Mouse (Mus musculus): ENCODE results near the gene Bloc1s4.

The Bloc1s4 gene

GRCm38 (mm10) chr5:36717889-36718288, 30.6 kb downstream of the Bloc1s4 start:
- no peak for DNase-seq (ENCODE audit: inconsistent ontology term)

- DNase-seq (ENCODE audit: inconsistent ontology term): no peak
Observed at GRCm38 (mm10) chr5:36716816-36717215, 31.6 kb downstream of the Bloc1s4 start.

DNA sequence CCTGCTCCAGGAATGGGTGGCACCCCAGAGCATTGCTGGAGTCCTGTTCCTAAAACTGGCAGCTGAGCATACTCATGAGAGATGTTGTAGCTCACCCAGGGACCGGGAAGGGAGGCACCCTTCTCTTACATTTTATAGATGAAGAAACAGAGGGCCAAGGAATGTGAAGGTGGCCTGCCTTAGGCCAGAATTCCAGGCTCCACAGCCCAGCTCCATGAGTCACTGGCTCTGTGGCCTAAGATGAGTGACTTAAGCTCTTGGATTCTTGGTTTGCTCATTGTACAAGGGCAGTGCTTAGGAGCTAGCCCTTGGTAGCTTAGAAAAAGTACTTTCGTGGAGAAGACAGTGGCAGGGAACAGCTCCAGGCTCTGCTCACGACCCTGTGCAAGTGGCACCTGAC, 33.6 kb downstream of the Bloc1s4 start:
- DNase-seq (ENCODE audit: inconsistent ontology term): peak; percentile 75

DNA sequence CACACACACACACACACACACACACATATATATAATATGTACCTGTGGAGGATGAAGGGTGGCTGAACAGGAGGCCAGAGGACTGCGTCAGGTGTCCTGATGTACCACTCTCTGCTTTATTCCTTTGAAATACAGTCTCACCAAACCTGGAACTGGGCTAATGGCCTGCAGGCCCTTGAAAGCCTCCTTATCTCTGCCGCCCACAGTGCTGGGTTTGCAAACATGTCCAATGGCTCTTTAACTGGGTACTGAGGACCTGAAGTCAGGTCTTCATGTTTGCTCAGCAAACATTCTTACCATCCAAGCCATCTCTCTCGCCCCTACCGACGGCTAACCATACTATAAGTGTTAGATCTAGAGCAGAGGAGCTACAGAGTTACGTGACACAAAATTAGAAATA, 34.8 kb downstream of the Bloc1s4 start:
- DNase-seq (ENCODE audit: inconsistent ontology term): no peak

GRCm38 (mm10) chr5:36712553-36713534, 35.6 kb downstream of the Bloc1s4 start:
- DNase-seq (ENCODE audit: inconsistent ontology term): peak; percentile 93

DNA sequence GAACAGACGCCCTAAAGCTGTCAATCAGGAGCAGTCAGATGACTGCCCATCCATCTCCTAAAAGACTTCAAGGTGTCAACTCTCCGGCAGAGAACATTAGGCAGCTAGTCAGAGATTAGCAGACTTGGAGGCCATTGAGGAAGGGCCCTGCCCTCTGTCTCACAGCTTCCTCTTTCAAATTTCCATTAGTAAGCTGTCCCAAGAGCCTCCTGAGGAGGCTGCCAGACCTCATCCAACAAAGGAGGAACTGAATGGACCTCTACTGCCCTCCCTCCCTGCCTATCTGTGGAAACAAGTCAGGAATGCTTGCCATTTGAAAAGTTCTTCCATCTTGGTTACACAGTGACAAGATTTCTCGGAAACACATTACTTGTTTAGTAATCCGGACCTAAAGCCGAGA, 36.6 kb downstream of the Bloc1s4 start:
- DNase-seq (ENCODE audit: inconsistent ontology term): no peak

DNA sequence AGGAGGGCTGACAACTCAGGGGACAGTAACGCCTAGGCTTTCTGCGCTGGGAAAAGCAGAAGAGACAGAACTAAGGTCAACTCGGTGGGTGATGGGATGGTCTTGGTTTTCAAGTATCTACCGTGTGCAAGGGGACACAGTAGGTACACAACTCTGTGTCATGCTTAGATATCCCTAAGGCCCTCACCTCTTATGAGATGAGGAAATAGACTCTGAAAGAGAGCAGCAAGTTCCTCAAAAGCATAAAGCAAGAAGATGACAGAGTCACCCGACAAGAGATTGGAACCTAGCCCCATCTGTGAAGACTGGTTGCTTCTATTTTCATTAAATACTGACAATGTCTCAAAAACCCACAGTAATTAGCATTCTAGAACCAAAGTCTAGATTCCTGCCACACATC, 42.7 kb downstream of the Bloc1s4 start:
- DNase-seq (ENCODE audit: inconsistent ontology term): no peak

- no peak for DNase-seq (ENCODE audit: inconsistent ontology term)
Observed at GRCm38 (mm10) chr5:36705390-36705789, 43.1 kb downstream of the Bloc1s4 start.

DNA sequence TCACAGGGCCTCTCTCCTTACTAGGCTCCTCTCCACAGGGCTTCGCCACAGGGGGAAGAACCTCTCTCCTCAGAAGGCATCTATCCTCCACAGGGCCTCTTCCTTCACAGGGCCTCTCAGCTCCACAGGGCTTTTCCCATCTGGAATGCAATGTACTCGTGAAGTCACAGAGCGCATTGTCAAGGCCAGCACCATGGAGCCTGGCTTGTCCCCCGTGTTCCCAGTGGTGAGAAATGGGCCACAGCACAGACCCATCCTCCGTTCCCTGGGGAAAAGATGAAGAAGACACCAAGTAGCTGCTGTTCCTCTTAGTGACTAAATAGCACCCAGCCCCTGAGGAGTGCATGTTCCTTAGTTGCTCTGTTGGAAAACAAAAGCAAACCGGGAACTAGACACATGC, 43.8 kb downstream of the Bloc1s4 start:
- DNase-seq (ENCODE audit: inconsistent ontology term): no peak

- no peak for DNase-seq (ENCODE audit: inconsistent ontology term)
Observed at GRCm38 (mm10) chr5:36700939-36701620, 47.4 kb downstream of the Bloc1s4 start.

DNA sequence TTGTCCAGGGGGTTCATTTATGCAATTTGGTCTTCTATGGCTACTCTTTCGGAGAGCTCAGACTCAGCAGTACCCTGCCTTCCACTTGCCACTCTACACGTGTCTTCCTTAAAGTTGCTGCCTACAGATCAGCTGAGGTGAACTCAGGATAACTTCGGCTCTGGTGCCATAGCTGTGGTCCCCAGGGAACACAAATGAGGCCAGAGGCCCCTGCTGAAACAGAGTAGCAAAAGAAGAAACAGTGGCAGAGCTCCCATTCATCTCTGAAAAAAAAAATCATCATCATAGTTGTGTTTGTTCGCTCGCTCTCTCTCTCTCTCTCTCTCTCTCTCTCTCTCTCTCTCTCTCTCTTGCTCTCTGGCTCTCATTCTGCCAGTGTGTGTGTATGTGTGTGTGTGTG, 49.8 kb downstream of the Bloc1s4 start:
- DNase-seq (ENCODE audit: inconsistent ontology term): no peak

DNA sequence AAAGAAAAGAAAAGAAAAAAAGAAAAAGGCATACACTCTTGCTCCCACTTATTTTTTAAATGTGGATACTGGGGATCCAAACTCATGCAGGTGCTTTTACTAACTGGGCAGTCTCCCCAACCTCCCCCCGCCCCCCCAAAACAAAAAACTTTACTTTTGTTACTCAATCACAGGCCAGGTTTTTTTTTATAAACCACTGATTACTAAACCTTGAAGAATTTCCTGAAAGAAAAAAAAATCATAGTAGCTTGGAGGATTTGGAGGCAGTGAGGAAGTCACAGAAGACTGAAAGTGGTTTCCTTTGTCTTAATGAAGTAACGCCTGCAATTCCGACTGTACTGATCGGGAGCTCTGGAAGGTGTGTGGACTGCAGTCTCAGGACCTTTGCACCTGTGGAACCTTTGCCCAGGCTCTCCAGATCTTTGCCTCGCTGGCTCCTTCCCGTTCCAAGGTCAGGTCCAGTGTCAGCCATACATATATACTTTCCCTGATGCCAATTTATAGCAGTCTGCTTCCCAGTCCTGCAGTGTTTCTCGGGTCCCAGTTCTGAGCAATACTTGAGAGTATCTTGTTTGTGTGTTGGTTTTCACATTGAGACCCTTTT, 50.3 kb downstream of the Bloc1s4 start:
- peak; percentile 33 for DNase-seq (ENCODE audit: inconsistent ontology term)

All from Muller cell, postnatal 12 days (primary cell).